Mouse (Mus musculus) spleen, postnatal 0 days (tissue): ENCODE results near the gene Klk8. TPM values are rescaled to one million over a fixed set of nuclear protein-coding genes. Genes with fewer than 3 reads are reported as not detected.

Source experiments
- polyA plus RNA-seq: library from polyadenylated mRNA; unstranded; fragments of >200 nt; fragmentation: Nextera tagmentation; extraction: Ambion mirVana; gene quantifications from 2 replicates; pipeline ENCODE4 v1.2.1, GENCODE M21; 2015

The Klk8 gene
- 5.9 and 6.4 TPM in 2 replicates for polyA plus RNA-seq

DNA sequence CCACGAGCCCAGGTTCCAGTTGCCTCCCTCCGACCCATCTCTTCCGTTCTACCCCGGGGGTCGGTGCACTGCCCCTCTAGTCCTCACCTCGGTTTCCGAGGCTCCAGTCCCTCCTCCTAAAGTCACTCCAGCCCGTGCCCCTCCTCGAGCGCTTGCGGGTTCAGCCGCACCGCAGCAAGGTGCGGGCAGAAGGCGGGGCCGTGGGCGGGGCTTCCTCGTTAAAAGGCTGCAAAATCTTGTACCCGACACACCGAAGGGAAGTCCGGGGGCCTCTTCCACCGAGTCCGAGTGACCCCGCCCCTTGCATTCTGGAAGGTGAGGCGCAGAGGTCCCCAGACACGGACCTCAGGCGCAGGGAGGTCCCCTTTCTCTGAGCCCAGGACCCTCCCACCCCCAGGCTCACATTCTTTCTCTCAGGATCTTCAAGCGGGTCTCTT lies at the start of gene Klk8:
Klk8 (plus strand) TSS at position 245 of the 437 bp plus-strand sequence.

DNA sequence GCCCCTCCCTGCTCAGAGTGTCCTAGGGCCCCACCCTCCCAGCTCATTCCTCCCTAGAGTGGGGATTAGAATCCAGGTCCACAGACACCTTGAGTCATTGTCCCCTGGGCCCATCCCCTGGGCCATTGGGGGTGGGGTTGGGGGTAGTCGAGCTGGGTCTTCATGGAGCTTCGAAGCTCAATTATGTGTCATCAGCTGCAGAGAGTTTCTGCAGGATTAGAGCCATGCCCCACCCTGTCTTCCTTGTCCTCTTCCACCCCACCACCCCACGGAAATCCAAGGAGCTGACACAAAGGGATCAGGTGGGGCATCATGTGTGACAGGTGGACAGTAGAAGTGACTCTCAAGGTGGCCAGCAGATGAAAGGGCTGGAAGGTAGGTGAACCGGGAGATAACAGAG lies 28.8 kb upstream of the Klk8 start, which contains the start of gene Klk12:
Klk12 (plus strand) TSS at position 301 of the 400 bp plus-strand sequence.

DNA sequence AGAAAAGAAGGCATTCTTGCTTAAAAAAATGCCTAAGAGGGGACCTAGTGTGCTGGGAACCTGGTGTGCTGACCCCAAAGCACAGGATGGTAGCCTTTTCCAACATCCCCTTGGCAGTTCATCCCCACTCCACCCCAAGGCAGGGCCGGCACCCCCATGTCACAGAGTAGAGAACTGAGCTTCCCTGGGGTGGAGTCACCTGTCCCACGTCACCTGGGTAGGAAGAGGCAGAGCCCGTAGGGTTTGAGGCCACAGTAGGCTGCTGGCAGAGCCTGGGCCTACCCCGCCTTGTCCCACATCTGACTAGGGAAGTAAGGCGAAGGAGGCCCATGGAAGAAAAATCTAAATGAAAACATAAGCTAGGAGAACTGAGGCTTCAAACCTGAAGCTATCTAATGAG lies 23.0 kb upstream of the Klk8 start, which contains the start of gene Klk11:
Klk11 (plus strand) TSS at position 241 of the 400 bp plus-strand sequence.

DNA sequence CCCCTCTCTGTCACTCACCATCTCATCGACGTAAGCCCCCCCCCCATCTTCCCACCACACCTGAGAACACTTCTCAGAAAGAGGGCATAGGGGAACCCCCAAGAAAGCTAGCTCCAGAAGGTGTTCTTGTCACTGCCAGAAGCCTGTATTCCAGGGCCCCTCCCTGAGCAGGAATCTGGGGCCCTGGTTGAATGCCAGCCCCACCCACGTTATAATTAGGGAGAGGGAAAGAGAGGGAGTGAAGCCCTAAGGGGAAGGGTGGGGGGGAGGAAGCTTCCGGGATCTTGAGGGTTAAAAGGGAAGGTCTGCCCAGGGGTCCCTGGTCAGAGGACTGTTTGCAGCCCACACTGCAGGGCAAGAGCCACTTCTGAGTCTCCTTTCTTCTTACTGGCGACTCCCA lies 16.6 kb upstream of the Klk8 start, which contains the start of gene Klk10:
Klk10 (plus strand) TSS at position 290 of the 400 bp plus-strand sequence.

DNA sequence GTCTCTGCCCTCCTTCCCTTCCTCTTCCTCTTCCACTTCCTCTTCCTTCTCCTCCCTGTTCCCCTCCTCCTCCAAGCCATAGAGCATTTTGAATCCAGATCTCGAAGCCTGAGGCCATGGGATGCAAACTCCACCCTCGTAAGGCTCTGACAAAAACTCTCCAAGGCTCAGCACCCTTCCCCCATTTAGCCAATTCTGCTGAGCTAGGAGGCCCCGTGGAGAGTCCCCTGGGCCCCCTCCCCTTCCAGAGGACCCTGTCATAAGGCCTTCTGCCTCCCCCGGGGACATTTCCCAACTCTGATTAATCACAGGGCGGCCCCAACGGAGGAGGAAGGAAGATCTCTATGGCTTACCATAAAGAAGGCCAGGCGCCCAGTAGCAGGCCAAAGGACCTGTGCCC lies 5.8 kb upstream of the Klk8 start, which contains the start of gene Klk9:
Klk9 (plus strand) TSS at position 301 of the 400 bp plus-strand sequence.

DNA sequence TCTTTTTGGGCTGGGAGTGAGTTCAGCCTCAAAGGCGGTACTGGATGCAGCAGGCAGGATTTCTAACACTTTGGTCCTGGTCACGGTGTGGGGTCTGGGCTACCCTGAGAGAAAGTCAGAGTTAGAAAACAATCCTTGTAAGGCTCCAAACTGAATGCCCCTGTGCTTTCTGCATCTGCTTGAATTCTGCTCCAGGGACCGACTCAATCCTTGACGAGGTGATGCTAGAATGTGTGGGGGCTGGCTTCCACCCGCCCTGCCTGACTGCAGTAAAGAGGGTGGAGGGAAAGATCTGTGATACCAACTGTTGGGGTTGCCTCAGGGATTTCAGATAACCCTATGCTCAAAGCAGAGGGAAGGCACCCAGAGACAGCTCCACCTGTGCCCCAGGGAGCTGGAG lies 13.6 kb downstream of the Klk8 start, which contains the start of gene Klk7:
Klk7 (plus strand) TSS at position 301 of the 400 bp plus-strand sequence.

DNA sequence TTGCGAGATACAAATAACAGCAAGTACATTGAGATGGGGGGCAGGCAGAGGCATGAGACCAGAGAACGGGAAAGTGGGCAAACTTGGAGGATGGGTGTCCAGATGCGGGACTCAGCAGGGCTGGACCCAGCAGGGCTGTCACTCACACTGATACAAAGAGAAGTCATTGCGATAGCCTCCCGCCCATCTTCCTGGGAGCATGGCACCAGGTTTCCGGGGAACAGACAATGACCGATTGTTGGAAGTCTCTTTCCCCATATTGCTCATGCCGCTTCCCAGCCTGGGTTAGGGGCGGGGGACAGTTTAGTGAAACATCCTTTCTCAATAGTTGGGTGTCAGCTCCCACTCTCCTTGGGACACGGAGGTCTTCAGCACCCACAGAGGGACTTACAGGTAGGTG lies 26.8 kb downstream of the Klk8 start, which contains the start of gene Klk6:
Klk6 (plus strand) TSS at position 301 of the 400 bp plus-strand sequence.

DNA sequence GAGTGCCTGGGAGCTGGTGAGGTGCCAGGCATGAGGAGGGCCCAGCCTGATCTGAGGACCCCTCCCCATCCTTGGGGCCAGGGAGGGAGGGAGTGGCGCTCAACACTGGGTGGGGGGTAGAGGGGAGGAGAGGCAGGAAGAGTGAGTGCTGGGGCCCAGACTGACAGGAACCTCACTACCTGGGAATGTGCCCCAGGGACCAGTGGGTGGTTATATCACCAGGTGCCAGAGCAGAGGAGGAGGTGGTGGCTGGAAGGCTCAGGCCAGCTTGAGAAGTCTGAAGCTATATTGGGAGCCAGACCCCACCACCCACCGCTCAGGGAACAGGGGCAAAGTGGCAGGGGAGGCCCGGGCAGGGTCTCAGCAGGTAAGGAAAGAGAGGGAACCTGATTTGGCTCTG lies 44.3 kb downstream of the Klk8 start, which contains the start of gene Klk5:
Klk5 (plus strand) TSS at position 271 of the 400 bp plus-strand sequence.

Other genes starting within 250 kb of the Klk8 start
- 0.84 and 0.99 TPM in 2 replicates for gene Zfp658, start 235.3 kb upstream of the Klk8 start, polyA plus RNA-seq
- gene Zfp719, start 218.0 kb upstream of the Klk8 start, polyA plus RNA-seq, result 1.9 and 2.9 TPM in 2 replicates
- gene Zfp819, start 190.4 kb upstream of the Klk8 start, polyA plus RNA-seq, result not detected in 2 replicates
- gene Ceacam18, start 162.9 kb upstream of the Klk8 start, polyA plus RNA-seq, result 0.17 and 0.32 TPM in 2 replicates
- gene Siglece, start 137.4 kb upstream of the Klk8 start, polyA plus RNA-seq, result 11.6 and 13.4 TPM in 2 replicates
- 6.1 and 6.5 TPM in 2 replicates for gene Ctu1, start 125.6 kb upstream of the Klk8 start, polyA plus RNA-seq
- not detected in 2 replicates for gene Klk14, start 107.2 kb upstream of the Klk8 start, polyA plus RNA-seq
- 0.21 TPM in 1 of 2 replicates, not detected in the other for gene Klk13, start 85.0 kb upstream of the Klk8 start, polyA plus RNA-seq
- not detected in 2 replicates for gene Klk12, start 28.7 kb upstream of the Klk8 start, polyA plus RNA-seq
- gene Klk11, start 23.0 kb upstream of the Klk8 start, polyA plus RNA-seq, result not detected in 2 replicates
- 2.0 and 2.6 TPM in 2 replicates for gene Klk10, start 16.5 kb upstream of the Klk8 start, polyA plus RNA-seq
- gene Klk9, start 5.7 kb upstream of the Klk8 start, polyA plus RNA-seq, result not detected in 2 replicates
- not detected in 2 replicates for gene Klk7, start 13.7 kb downstream of the Klk8 start, polyA plus RNA-seq
- gene Klk6, start 26.9 kb downstream of the Klk8 start, polyA plus RNA-seq, result not detected in 2 replicates
- not detected in 2 replicates for gene Klk5, start 44.4 kb downstream of the Klk8 start, polyA plus RNA-seq
- not detected in 2 replicates for gene Klk4, start 83.6 kb downstream of the Klk8 start, polyA plus RNA-seq
- not detected in 2 replicates for gene Klk15, start 136.2 kb downstream of the Klk8 start, polyA plus RNA-seq
- gene Klk1b8, start 153.1 kb downstream of the Klk8 start, polyA plus RNA-seq, result not detected in 2 replicates
- gene Klk1b1, start 169.2 kb downstream of the Klk8 start, polyA plus RNA-seq, result not detected in 2 replicates
- not detected in 2 replicates for gene Klk1b9, start 178.5 kb downstream of the Klk8 start, polyA plus RNA-seq
- not detected in 2 replicates for gene Klk1b11, start 198.3 kb downstream of the Klk8 start, polyA plus RNA-seq
- not detected in 2 replicates for gene Klk1b26, start 214.6 kb downstream of the Klk8 start, polyA plus RNA-seq